Mouse (Mus musculus) hindbrain, embryonic 15.5 days (tissue): Measurements from ENCODE around the gene Srxn1. TPM values are rescaled to one million over a fixed set of nuclear protein-coding genes. Genes with fewer than 3 reads are reported as not detected.

Experiments used
- ATAC-seq: fragments of 200-750 bp; cut with Nextera tagmentation; 2 replicates; pipeline ENCODE4 v1.8.0; 2017; ENCODE audit warnings: low read depth, moderate number of reproducible peaks, moderate TSS enrichment; ENCODE audit not compliant: low FRiP score
- H3K27ac ChIP-seq: fragments of 300-500 bp; sonication (generic); replicated peaks from 2 replicates; pipeline ENCODE4 v1.5.1; 2015; ENCODE audit warnings: mild to moderate bottlenecking, inconsistent platforms
- H3K27me3 ChIP-seq: fragments of 300-500 bp; sonication (generic); 2 replicates; pipeline ENCODE4 v1.6.1; 2015; ENCODE audit warnings: control low read depth, inconsistent platforms
- H3K36me3 ChIP-seq: fragments of 300-500 bp; sonication (generic); 2 replicates; pipeline ENCODE4 v1.6.1; 2015; ENCODE audit warnings: control low read depth, inconsistent platforms
- H3K4me1 ChIP-seq: fragments of 300-500 bp; sonication (generic); replicated peaks from 2 replicates; pipeline ENCODE4 v1.6.1; 2015; ENCODE audit warnings: control low read depth, inconsistent platforms
- H3K4me2 ChIP-seq: fragments of 300-500 bp; sonication (generic); 2 replicates; pipeline ENCODE4 v1.6.1; 2015; ENCODE audit warnings: moderate library complexity, mild to moderate bottlenecking, inconsistent platforms
- H3K4me3 ChIP-seq: fragments of 300-500 bp; sonication (generic); 2 replicates; pipeline ENCODE4 v1.5.1; 2015; ENCODE audit warnings: mild to moderate bottlenecking, inconsistent platforms
- H3K9ac ChIP-seq: fragments of 300-500 bp; sonication (generic); 2 replicates; pipeline ENCODE4 v1.6.1; 2015; ENCODE audit warnings: inconsistent platforms
- H3K9me3 ChIP-seq: fragments of 300-500 bp; sonication (generic); 2 replicates; pipeline ENCODE4 v1.6.1; 2016; ENCODE audit warnings: control low read depth, inconsistent platforms
- WGBS: fragments of 180-500 bp; shearing (Covaris S2); methylation state at CpG from one replicate; pipeline ENCODE4 v1.1.7; 2015; 5-methylcytosine and 5-hydroxymethylcytosine counted together
- polyA plus RNA-seq: library from polyadenylated mRNA; unstranded; fragments of >200 nt; fragmentation: Nextera tagmentation; extraction: Ambion mirVana; gene quantifications from 2 replicates; pipeline ENCODE4 v1.2.1, GENCODE M21; 2015

Srxn1 gene
- polyA plus RNA-seq, 1 experiment from 2014 or later, result 24.7 TPM

GRCm38 (mm10) chr2:152147079-152147478, 41.8 kb downstream of the Srxn1 start:
- Histone ChIP-seq H3K27me3 (peaks cover 23% of the 10 kb centered on the region), H3K4me2 (no peak overlapping the region), H3K9ac (no peak overlapping the region), H3K36me3 (no peaks in the 10 kb centered on the region), H3K4me3 (no peak overlapping the region), H3K27ac (no peak overlapping the region), H3K9me3 (no peaks in the 10 kb centered on the region), H3K4me1 (peaks cover 21% of the 10 kb centered on the region)
- ATAC-seq, result no peak
- 69% methylated on average over 3 of the region's 3 CpGs for WGBS

GRCm38 (mm10) chr2:152148675-152149074, 43.4 kb downstream of the Srxn1 start:
- Histone ChIP-seq H3K4me3 (no peak overlapping the region), H3K27me3 (peaks cover 14% of the 10 kb centered on the region), H3K9ac (no peak overlapping the region), H3K36me3 (no peaks in the 10 kb centered on the region), H3K4me2 (no peak overlapping the region), H3K9me3 (no peaks in the 10 kb centered on the region), H3K27ac (no peak overlapping the region), H3K4me1 (peaks cover 6% of the 10 kb centered on the region)
- ATAC-seq, result no peak
- WGBS, result 93% methylated on average over 9 of the region's 9 CpGs

- no peak for ATAC-seq
- Histone ChIP-seq H3K4me1 (no peaks in the 10 kb centered on the region), H3K9me3 (no peaks in the 10 kb centered on the region), H3K9ac (no peak overlapping the region), H3K4me2 (no peak overlapping the region), H3K27ac (no peak overlapping the region), H3K36me3 (no peaks in the 10 kb centered on the region), H3K4me3 (no peak overlapping the region), H3K27me3 (peaks cover 2% of the 10 kb centered on the region)
- 25% methylated on average over 4 of the region's 4 CpGs for WGBS
Observed at GRCm38 (mm10) chr2:152149891-152150290, 44.6 kb downstream of the Srxn1 start.

GRCm38 (mm10) chr2:152150373-152150772, 45.1 kb downstream of the Srxn1 start:
- Histone ChIP-seq H3K4me2 (no peak overlapping the region), H3K4me1 (no peaks in the 10 kb centered on the region), H3K4me3 (no peak overlapping the region), H3K27ac (no peak overlapping the region), H3K9ac (no peak overlapping the region), H3K36me3 (no peaks in the 10 kb centered on the region), H3K9me3 (no peaks in the 10 kb centered on the region), H3K27me3 (no peaks in the 10 kb centered on the region)
- ATAC-seq, result no peak
- WGBS, result 64% methylated on average over 6 of the region's 6 CpGs

- 28% methylated on average over 3 of the region's 3 CpGs for WGBS
- Histone ChIP-seq H3K4me2 (no peak overlapping the region), H3K27ac (no peak overlapping the region), H3K4me1 (no peaks in the 10 kb centered on the region), H3K9ac (no peak overlapping the region), H3K36me3 (no peaks in the 10 kb centered on the region), H3K27me3 (no peaks in the 10 kb centered on the region), H3K9me3 (no peaks in the 10 kb centered on the region), H3K4me3 (no peak overlapping the region)
- no peak for ATAC-seq
Observed at GRCm38 (mm10) chr2:152153361-152153760, 48.0 kb downstream of the Srxn1 start.

- no peak overlapping the region for H3K4me2 ChIP-seq
- no peak for ATAC-seq
- no peak overlapping the region for H3K27ac ChIP-seq
- no peaks in the 10 kb centered on the region for H3K9me3 ChIP-seq
- no peaks in the 10 kb centered on the region for H3K27me3 ChIP-seq
- 44% methylated on average over 7 of the region's 7 CpGs for WGBS
- no peaks in the 10 kb centered on the region for H3K36me3 ChIP-seq
- H3K4me1 ChIP-seq, result no peaks in the 10 kb centered on the region
- no peak overlapping the region for H3K9ac ChIP-seq
- H3K4me3 ChIP-seq, result no peak overlapping the region
Observed at GRCm38 (mm10) chr2:152155414-152156208, 50.3 kb downstream of the Srxn1 start.

- H3K4me2 ChIP-seq, result no peak overlapping the region
- no peaks in the 10 kb centered on the region for H3K4me1 ChIP-seq
- 86% methylated on average over 6 of the region's 6 CpGs for WGBS
- no peak overlapping the region for H3K27ac ChIP-seq
- H3K9ac ChIP-seq, result no peak overlapping the region
- H3K36me3 ChIP-seq, result no peaks in the 10 kb centered on the region
- no peaks in the 10 kb centered on the region for H3K9me3 ChIP-seq
- no peaks in the 10 kb centered on the region for H3K27me3 ChIP-seq
- H3K4me3 ChIP-seq, result no peak overlapping the region
- ATAC-seq, result no peak
Observed at GRCm38 (mm10) chr2:152156471-152156870, 51.2 kb downstream of the Srxn1 start.

GRCm38 (mm10) chr2:152159487-152159886, 54.2 kb downstream of the Srxn1 start:
- Histone ChIP-seq H3K9me3 (no peaks in the 10 kb centered on the region), H3K4me2 (no peak overlapping the region), H3K4me1 (no peaks in the 10 kb centered on the region), H3K27me3 (no peaks in the 10 kb centered on the region), H3K27ac (no peak overlapping the region), H3K9ac (no peak overlapping the region), H3K36me3 (no peaks in the 10 kb centered on the region), H3K4me3 (no peak overlapping the region)
- ATAC-seq, result no peak
- 97% methylated on average over 1 of the region's 1 CpGs for WGBS

Other genes starting within 250 kb of the Srxn1 start
- 0.26 and 0.34 TPM in 2 replicates for gene Angpt4, start 194.3 kb upstream of the Srxn1 start, polyA plus RNA-seq
- 48.3 and 54.6 TPM in 2 replicates for gene Fam110a, start 125.3 kb upstream of the Srxn1 start, polyA plus RNA-seq
- gene Slc52a3, start 109.0 kb upstream of the Srxn1 start, polyA plus RNA-seq, result 1.4 and 1.7 TPM in 2 replicates
- 10.8 and 11.1 TPM in 2 replicates for gene Scrt2, start 24.0 kb upstream of the Srxn1 start, polyA plus RNA-seq
- gene Tcf15, start 38.0 kb downstream of the Srxn1 start, polyA plus RNA-seq, result 1.1 and 1.7 TPM in 2 replicates
- 94.2 and 97.7 TPM in 2 replicates for gene Csnk2a1, start 121.3 kb downstream of the Srxn1 start, polyA plus RNA-seq
- 32.1 and 36.5 TPM in 2 replicates for gene Tbc1d20, start 188.3 kb downstream of the Srxn1 start, polyA plus RNA-seq
- 95.3 and 103 TPM in 2 replicates for gene Rbck1, start 227.1 kb downstream of the Srxn1 start, polyA plus RNA-seq
- 1.8 TPM in 2 replicates for gene Trib3, start 238.5 kb downstream of the Srxn1 start, polyA plus RNA-seq